In genomic region chr7:121043004-121043403, GRCm38 (mm10) we compare ENCODE assay signal across 28 mouse cellular contexts. TPM values are rescaled to one million over a fixed set of nuclear protein-coding genes. Genes with fewer than 3 reads are reported as not detected.
DNase-seq lines count a peak whose midpoint lies in the region; TF ChIP-seq lines count a peak whose summit lies in the region.
"Had no signal": no experiment of that assay in that cellular context is flagged by ENCODE, and none has a peak within 500 bp of the region (broad histone marks: within the 10 kb centered on the region; RNA-seq: fewer than 3 reads in every experiment).

No protein-coding gene starts in this region.

- H3K27me3 ChIP-seq in kidney, adult 2 months (replicated peaks; ENCODE audit: control insufficient read depth, insufficient read depth, low read length): no peaks in the 10 kb centered on the region
- H3K27me3 ChIP-seq: embryonic facial prominence, embryonic 13.5 days; forebrain, embryonic 13.5 days; heart, embryonic 12.5 days; heart, embryonic 15.5 days had no signal

- H3K27ac ChIP-seq in kidney, adult 2 months (ENCODE audit: insufficient read depth, low read depth, low read length): peak overlapping the region; percentile 8; the same call in 1 of the 2 replicates
- H3K27ac ChIP-seq in bone marrow, adult 2 months (ENCODE audit: control insufficient read depth, insufficient read depth, low read depth, low read length, poor library complexity): peak overlapping the region; percentile 35; the same call in 1 of the 2 replicates
- H3K27ac ChIP-seq: embryonic facial prominence, embryonic 10.5 days; embryonic facial prominence, embryonic 13.5 days; forebrain, embryonic 13.5 days; heart, embryonic 15.5 days; hindbrain, embryonic 14.5 days; hindbrain, postnatal 0 days had no signal

- H3K4me3 ChIP-seq in kidney, adult 2 months (ENCODE audit: insufficient read depth, low read depth, low read length): no peak overlapping the region
- H3K4me3 ChIP-seq in bone marrow, adult 2 months (replicated peaks; ENCODE audit: control insufficient read depth, low read depth, low read length): no peak overlapping the region
- H3K4me3 ChIP-seq: embryonic facial prominence, embryonic 10.5 days; embryonic facial prominence, embryonic 13.5 days; forebrain, embryonic 13.5 days; heart, embryonic 12.5 days; heart, embryonic 15.5 days had no signal

- no peak for TF ChIP-seq CTCF in kidney, adult 2 months (conservative IDR thresholded peaks at IDR 0.05; ENCODE audit: insufficient read depth, insufficient read length, low read depth, low read length)
- no peak for TF ChIP-seq CTCF in bone marrow, adult 2 months (IDR thresholded peaks at IDR 0.05; ENCODE audit: control insufficient read depth, insufficient read depth, low read length)

- no peaks in the 10 kb centered on the region for H3K36me3 ChIP-seq in kidney, adult 2 months (ENCODE audit: control insufficient read depth, insufficient read depth, low read length)
- H3K36me3 ChIP-seq: embryonic facial prominence, embryonic 13.5 days; heart, embryonic 12.5 days; heart, embryonic 15.5 days had no signal

- no peak for DNase-seq in kidney, adult 2 months
- DNase-seq in kidney, adult 8-10 months: no peak
- DNase-seq in adipocyte (ENCODE audit: low spot score): peak; percentile 23
- DNase-seq in gonadal fat pad, adult 2 months (ENCODE audit: low read depth): peak; percentile 100
- DNase-seq in cerebellum, adult 11 months: no peak
- no peak for DNase-seq in urinary bladder, postnatal 10 days (ENCODE audit: low spot score)
- DNase-seq: adrenal gland, adult 8-10 months; adrenal gland, postnatal 25 days; cerebellum, adult 2 months; cerebellum, adult 9-11 months; cerebellum, postnatal 25 days; gastrocnemius, postnatal 10 days; gastrocnemius, postnatal 36 days; heart, adult 18-20 months; heart, postnatal 10 days; heart, postnatal 4 days; kidney, adult 11 months had no signal

- TF ChIP-seq POLR2A in kidney, adult 2 months (IDR thresholded peaks at IDR 0.05; ENCODE audit: low read depth, low read length): no peak
- TF ChIP-seq POLR2A in bone marrow, adult 2 months (IDR thresholded peaks at IDR 0.05; ENCODE audit: borderline replicate concordance, control insufficient read depth, low read depth, low read length): no peak

- peaks cover 34% of the 10 kb centered on the region for H3K4me1 ChIP-seq in kidney, adult 2 months (ENCODE audit: control insufficient read depth, insufficient read depth, low read length)
- no peaks in the 10 kb centered on the region; the same call in 1 of the 2 replicates for H3K4me1 ChIP-seq in bone marrow, adult 2 months (ENCODE audit: control insufficient read depth, insufficient read depth, low read length)

- WGBS in kidney, adult 2 months: 80% methylated on average over 3 of the region's 3 CpGs
- 69% methylated on average over 3 of the region's 3 CpGs for WGBS in bone marrow, adult 2 months

RNA-seq across cellular contexts. Expression of gene Mettl9, which starts 8.8 kb away (rescaled TPM):
- polyA plus RNA-seq in kidney, adult 2 months (2012; rRNA removed): 31.5 and 35.6 TPM in 2 replicates
- 22.6 and 48.1 TPM in 2 replicates for polyA plus RNA-seq in bone marrow, adult 2 months (2011; ENCODE audit: insufficient read depth, insufficient read length, low replicate concordance, missing spikeins)
- polyA plus RNA-seq in gonadal fat pad, adult 2 months (2012; rRNA removed): 27.7 and 34.4 TPM in 2 replicates

RNA-seq across cellular contexts. Expression of gene Igsf6, which starts 31.4 kb away (rescaled TPM):
- 0.48 and 0.63 TPM in 2 replicates for polyA plus RNA-seq in kidney, adult 2 months (2012; rRNA removed)
- 13.4 and 51.1 TPM in 2 replicates for polyA plus RNA-seq in bone marrow, adult 2 months (2011; ENCODE audit: insufficient read depth, insufficient read length, low replicate concordance, missing spikeins)
- polyA plus RNA-seq in gonadal fat pad, adult 2 months (2012; rRNA removed): 1.3 and 2.0 TPM in 2 replicates

RNA-seq across cellular contexts. Expression of gene Otoa, which starts 38.4 kb away (rescaled TPM):
- 0.52 and 0.55 TPM in 2 replicates for polyA plus RNA-seq in kidney, adult 2 months (2012; rRNA removed)
- polyA plus RNA-seq in bone marrow, adult 2 months (2011; ENCODE audit: insufficient read depth, insufficient read length, low replicate concordance, missing spikeins): not detected in 2 replicates
- 0.24 and 0.47 TPM in 2 replicates for polyA plus RNA-seq in gonadal fat pad, adult 2 months (2012; rRNA removed)
- polyA plus RNA-seq: CD4-positive, CD25-positive, alpha-beta regulatory T cell, adult 4 months; forebrain, embryonic 16.5 days; heart, embryonic 12.5 days; inflammation-experienced regulatory T-cells, adult 6 months had no signal

Comparison
In these comparisons a context has a peak if more than half of its experiments do, and no peak if none do; other contexts are left out.
1. DNase-seq: peak in adipocyte (single experiment) and gonadal fat pad, adult 2 months (single experiment); none in kidney, adult 2 months (single experiment), kidney, adult 8-10 months (0 of 2), cerebellum, adult 11 months (single experiment) and urinary bladder, postnatal 10 days (single experiment).